Mouse (Mus musculus): ENCODE data around the gene Tle6. TPM values are rescaled to one million over a fixed set of nuclear protein-coding genes. Genes with fewer than 3 reads are reported as not detected.
"Not testable (repeated sequence)": the region's sequence is repeated elsewhere in the genome, so short reads cannot be mapped to it uniquely, and the experiment has no call there.

Tle6 gene
- 1 to 10 TPM; 1.7 to 2.4 TPM for total RNA-seq (2021)
- long read RNA-seq, partial matches to known transcripts = 0 of 2 reads
- long read RNA-seq, other reads (novel, unspliced or antisense) = 2 of 2 reads

DNA sequence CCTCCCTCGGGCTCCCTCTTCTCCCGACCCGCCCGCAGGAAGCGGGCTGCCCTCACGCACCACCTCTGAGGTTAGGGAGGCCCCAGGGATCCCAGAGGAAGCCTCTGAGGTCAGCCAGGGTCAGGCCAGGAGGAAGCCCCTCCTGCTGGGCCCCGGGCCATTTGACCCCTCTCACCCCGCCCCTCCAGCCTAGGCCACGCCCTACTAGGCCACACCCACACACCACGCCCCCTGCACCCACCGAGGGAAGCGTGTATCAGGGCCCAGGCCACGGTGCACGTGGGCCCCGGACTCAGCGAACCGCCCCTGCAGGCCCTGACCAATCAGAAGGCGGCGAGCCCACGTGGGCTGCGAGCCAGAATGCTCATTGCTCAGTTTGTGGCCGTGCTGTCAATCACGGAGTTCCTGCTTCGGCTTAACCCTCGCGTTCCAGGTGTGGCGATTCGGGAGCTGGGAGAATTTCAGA is at the start of gene Tle6:
Gene Tle6, minus strand, starts transcription at position 336 of the 466 bp plus-strand sequence.
- peak; percentile 94 to 95 for DNase-seq (ENCODE audit: low spot score in 2 of 2)

DNA sequence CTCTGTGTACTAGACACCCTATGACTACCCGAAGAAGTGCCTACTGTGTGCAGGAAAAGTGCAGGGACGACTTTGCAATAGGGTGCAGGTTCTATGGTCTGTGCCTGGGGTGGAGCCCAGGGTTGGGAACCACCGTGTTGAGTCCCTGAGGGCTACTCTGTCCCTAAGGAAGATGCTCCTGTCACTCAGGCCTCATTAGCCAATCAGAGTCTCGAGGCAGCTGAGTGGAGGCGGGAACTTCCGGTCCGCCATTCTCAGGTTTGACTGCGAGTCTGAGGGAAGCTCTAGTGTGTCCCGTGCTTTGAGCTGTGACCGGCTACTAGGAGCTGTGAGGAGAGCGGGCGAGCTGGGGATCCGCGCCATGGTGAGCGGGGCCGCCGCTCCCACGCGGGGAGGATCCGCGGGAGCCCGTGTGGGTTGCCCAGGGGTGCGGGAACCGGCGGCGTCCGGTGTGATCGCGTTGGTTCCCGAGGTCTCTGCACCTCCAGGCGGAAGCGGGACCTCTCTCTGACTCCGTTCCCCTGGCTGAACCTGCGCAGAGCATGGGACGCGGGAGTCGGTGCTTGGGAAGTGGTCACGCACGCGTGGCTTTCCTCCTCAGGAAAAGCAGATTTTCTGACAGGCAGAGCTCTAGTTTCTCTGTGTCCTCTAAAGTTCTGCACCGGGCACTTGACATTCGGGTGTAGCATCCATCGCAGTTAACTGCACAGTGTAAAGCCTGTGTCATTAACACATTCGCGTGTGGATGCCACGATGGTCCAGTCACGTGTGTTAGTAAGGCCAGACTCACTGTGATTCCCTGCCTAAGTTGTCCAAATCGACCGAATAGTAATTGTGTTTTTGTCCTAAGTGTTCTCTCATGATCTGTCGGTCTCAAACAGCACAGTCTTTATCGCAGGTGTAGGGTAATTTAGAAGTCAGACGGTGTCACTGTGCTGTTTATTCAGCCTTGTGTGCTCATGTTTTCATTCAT is 48.2 kb upstream of the Tle6 start, which contains the start of gene Gm10778:
Gene Gm10778, plus strand, starts transcription at position 257 of the 973 bp plus-strand sequence.
- DNase-seq (ENCODE audit: low spot score in 2 of 2) = peak; percentile 88 to 89

DNA sequence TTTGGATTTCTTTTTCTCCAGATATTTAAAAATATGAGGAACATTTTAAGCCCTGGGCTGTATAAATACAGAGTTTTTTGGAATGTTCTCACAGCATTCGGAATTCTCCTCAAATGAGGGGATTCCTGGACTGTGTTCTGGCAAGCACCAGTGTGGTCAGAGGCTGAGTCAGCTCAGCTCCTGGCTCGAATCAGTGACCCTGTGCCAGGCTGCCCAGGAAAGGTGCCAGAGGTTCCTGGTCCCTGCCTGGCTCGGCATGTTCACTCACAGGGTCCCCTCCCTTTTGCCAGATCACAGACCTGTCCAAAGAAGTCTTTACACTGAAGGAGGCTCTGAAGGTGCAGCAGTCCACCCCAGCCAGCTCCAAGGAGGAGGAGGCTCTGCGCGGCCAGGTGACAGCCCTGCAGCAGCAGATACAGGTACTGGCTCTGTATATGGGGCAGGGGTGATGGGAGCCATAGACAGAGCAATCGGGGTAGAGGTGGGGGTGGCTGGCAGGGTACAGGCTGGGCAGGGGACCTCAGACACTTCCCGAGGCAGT is 45.2 kb upstream of the Tle6 start:
- peak in 1 of 2 experiments; percentile 8 for DNase-seq (ENCODE audit: low spot score in 2 of 2)

GRCm38 (mm10) chr10:81645391-81645790 is 44.5 kb upstream of the Tle6 start:
- no peak for DNase-seq (ENCODE audit: low spot score in 2 of 2)

DNA sequence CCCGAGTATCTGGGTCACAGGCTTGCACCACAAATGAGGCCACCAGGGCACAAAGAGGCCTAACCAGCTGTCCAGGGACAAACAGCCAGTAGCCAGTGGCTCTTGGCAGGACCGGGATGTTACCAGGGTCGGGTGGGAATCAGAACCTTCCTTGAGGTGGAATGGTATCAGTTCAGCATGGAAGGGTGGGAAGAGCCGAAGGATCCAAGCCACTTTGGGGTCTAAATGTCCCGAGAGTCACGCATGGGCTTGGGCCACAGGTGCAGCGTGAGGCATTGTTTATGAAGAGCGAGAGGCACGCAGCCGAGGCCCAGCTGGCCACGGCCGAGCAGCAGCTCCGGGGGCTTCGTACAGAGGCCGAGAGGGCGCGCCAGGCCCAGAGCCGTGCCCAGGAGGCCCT is 43.8 kb upstream of the Tle6 start:
- DNase-seq (ENCODE audit: low spot score in 2 of 2) = peak in 1 of 2 experiments; percentile 3

GRCm38 (mm10) chr10:81644162-81644561 is 43.3 kb upstream of the Tle6 start:
- no peak for DNase-seq (ENCODE audit: low spot score in 2 of 2)

GRCm38 (mm10) chr10:81643449-81644055 is 42.7 kb upstream of the Tle6 start:
- peak; percentile 93 to 97 for DNase-seq (ENCODE audit: low spot score in 2 of 2)

GRCm38 (mm10) chr10:81642648-81643448 is 42.0 kb upstream of the Tle6 start:
- DNase-seq (ENCODE audit: low spot score in 2 of 2) = no peak

DNA sequence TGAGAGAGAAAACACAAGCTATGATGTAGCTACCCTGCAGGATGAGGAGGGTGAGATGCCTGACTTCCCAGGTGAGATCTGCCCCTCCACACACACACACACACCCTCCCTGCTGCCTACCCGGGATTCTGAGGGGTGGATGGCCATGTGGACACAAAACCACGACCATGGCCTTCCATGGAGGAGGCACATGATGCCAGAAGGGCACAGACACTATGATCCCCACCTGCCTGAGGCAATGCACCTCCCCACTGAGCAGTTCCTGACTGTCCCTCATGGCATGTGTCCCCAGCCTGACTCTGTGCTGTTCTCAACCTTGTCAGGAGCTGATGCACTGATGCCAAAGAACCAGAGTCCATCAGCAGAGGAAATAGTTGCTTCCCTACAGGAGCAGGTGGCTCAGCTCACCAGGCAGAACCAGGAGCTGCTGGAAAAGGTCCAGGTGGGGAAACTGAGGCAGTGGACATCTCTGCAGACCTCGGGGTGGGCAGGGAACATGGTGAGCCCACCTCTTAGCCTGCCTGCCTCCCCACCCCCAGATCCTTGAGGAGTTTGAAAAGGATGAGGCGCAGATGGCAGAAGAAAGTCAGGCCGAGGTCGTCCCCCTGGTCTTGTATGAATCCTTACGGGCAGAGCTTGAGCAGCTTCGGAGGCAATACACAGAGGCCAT is 41.2 kb upstream of the Tle6 start:
- no peak for DNase-seq (ENCODE audit: low spot score in 2 of 2)

- DNase-seq (ENCODE audit: low spot score in 2 of 2) = no peak
These were observed 40.7 kb upstream of the Tle6 start for GRCm38 (mm10) chr10:81641566-81641965.

DNA sequence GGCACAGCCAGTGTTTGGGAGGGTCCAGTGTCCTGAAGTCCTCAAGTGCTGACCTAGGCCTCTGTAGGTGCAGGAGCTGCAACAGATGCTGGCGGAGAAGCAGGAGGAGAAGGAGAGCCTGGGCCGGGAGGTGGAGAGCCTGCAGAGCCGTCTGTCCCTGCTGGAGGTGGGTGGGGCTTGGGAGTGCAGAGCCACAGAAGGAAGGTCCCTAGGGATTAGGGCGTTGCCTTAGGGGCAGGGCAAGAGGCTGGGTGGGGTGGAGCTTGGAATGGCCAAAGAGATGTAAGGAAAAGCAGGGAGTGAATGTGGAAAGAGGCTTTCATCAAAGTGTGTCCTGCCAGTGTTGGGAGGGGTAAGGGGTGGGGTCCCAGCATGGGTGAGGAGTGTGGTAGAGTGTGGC is 40.0 kb upstream of the Tle6 start:
- not testable (repeated sequence) for DNase-seq (ENCODE audit: low spot score in 2 of 2)

DNA sequence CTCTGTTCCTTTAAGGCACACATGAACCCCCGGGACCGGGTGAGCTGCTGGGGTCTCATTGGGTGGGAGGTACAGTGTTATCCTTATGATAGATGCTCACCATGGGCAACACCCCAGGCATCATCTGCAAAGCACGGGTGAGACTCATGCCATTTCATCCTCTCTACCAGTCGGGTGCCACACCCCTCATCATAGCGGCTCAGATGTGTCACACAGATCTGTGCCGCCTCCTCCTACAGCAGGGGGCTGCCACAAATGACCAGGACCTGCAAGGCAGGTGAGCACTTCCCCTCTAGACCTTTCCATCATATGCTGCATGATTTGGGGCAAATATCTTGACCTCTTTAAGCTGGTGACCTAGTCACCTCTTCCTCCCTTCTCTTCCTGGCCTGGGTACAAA is 37.2 kb upstream of the Tle6 start:
- DNase-seq (ENCODE audit: low spot score in 2 of 2) = no peak

GRCm38 (mm10) chr10:81636338-81636737 is 35.5 kb upstream of the Tle6 start:
- no peak for DNase-seq (ENCODE audit: low spot score in 2 of 2)

DNA sequence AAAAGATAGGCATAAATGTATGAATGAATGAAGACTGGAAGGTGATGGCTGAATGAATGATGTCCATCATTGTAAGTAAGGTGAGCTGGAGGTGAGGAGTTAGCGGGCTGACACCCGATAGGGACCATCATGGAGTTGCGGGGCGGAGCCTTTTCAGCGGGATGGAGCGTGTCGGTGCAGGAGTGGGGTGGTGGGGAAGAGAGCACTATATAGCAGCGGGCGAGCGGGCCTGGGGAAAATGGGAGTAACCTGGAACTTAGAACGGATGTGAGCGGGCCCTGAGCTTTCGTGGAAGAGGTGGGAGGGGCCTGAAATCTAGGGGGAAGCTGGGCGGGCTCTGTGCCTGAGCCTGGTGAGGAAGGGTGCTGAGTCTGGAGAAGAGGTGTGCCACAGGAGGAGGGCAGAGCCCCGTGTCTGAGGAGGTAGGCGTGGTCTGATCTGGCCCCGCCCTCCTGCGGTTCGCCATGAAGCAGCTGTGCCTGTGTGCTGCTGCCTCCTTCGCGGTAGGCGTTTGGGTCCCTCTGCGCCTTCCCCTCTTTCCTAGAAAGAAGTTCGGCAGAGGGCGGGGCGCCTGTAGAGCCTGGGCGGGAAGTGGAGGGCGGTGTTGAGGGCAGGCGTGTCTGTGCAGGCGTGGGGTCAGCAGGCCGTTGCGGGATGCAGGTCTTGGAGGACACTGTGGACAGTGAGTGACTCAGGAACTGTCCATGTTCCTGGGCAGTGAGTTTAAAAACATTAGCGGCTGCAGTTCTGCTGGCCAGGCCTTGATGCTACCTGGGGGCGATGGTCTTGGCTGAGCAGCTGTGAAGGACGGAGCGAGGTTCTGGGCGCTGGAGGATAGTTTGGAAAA is 32.6 kb upstream of the Tle6 start:
- DNase-seq (ENCODE audit: low spot score in 2 of 2) = peak; percentile 75 to 82

DNA sequence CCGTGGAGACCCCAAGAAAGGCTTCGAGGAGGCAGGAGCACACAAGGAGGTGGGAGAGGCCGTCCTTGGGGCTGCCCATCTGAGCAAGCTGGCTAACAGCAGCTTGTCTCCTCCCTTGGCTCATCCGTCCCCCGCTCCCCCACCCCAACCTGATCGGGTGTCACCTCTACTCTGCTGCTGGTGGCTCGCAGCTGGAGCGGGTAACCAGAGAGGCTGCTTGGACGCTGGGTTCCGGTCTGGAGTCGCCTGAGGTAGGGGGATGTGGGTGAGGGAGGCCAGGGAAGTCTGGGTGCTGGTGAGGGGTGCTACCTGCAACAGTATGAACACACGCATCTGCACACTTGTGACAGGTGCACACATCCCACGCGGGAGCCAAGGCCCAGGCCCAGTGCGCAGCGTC is 27.5 kb upstream of the Tle6 start, which contains the start of gene Ankrd24:
Gene Ankrd24, plus strand, starts transcription at position 151 of the 400 bp plus-strand sequence.
- DNase-seq (ENCODE audit: low spot score in 2 of 2) = no peak

GRCm38 (mm10) chr10:81627836-81628220 is 27.0 kb upstream of the Tle6 start:
- DNase-seq (ENCODE audit: low spot score in 2 of 2) = peak in 1 of 2 experiments; percentile 59

DNA sequence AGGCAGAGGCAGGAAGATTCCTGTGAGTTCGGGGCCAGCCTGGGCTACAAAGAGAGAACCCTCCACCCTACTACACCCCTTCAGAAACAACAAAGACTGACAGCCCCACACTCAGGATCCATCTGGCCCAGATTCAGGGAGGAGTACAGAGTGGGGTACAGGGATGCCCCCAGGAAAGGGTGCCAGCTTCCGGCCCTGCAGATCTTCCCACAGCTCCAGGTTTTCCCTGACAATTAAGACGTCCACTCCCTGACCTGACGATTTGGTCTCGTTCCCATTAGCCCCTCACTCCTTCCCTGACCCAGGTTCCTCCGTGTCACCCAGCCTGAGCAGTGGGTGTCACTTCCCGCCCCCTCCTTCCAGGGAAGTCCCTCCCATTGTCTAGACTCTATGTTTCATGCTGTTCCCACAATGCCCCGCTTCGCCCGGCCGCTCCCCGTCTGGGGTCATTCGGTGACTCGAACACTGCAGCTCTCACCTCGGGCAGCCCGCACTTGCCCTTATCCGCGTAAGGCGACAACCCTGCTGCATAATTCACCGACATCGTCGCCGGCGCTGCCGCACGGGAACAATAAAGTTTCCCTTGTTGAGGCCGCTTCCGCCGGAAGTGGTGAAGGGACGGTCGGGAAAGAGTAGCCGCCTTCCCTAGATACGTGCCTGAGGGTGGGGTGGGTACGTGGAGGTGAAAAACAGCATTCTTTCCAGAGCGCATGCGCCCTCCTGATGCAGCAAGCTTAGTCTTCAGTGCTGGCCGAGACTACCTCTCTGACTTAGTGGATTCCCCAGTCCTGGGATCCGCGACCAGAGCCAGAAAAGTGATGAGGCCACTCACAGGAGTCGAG is 26.3 kb upstream of the Tle6 start, which contains the start of gene Sirt6:
Gene Sirt6, minus strand, starts transcription at position 804 of the 842 bp plus-strand sequence.
- DNase-seq (ENCODE audit: low spot score in 2 of 2) = peak; percentile 84 to 90
